In the genomic region with DNA sequence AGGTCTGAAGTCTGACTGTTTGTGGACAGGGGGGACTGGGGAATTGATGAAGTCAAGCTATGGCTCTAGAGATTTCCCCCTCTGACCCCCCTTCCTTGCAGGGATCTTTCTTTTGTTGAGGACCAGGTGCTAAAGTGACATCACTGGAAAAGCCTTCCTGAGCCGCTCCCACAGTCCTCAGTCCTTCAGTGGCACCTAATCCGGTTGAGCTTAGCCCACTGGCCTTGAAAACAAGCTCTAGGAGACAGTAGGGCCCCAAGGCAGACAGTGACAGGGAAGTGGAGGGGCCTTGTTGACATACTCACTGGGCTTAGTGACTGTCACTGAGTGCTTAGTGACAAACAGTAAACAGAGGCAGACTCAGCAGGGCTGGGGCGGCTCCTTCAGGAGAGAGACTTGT, we compare ENCODE assay signal across 30 mouse cellular contexts. TPM values are rescaled to one million over a fixed set of nuclear protein-coding genes. Genes with fewer than 3 reads are reported as not detected.
A peak's percentile ranks its signal among the peaks of the same experiment; 100 is the strongest.
DNase-seq lines count a peak whose midpoint lies in the region.
"Had no signal": no experiment of that assay in that cellular context is flagged by ENCODE, and none has a peak within 500 bp of the region (broad histone marks: within the 10 kb centered on the region; RNA-seq: fewer than 3 reads in every experiment).

A gene (plus strand): TSS at position 366 of the 400 bp plus-strand sequence.

- H3K36me3 ChIP-seq in heart, embryonic 10.5 days, result no peaks in the 10 kb centered on the region
- H3K36me3 ChIP-seq: embryonic facial prominence, embryonic 15.5 days; heart, embryonic 12.5 days; heart, embryonic 15.5 days; hindbrain, embryonic 10.5 days; hindbrain, embryonic 13.5 days had no signal

- peaks cover 13% of the 10 kb centered on the region for H3K4me1 ChIP-seq in heart, embryonic 10.5 days
- H3K4me1 ChIP-seq: forebrain, embryonic 13.5 days had no signal

- no peaks in the 10 kb centered on the region for H3K27me3 ChIP-seq in heart, embryonic 10.5 days (ENCODE audit: insufficient read depth, poor library complexity, severe bottlenecking)
- H3K27me3 ChIP-seq: embryonic facial prominence, embryonic 15.5 days; forebrain, embryonic 13.5 days; heart, embryonic 12.5 days; heart, embryonic 15.5 days; hindbrain, embryonic 13.5 days had no signal

- DNase-seq in heart, embryonic 10.5 days (ENCODE audit: low spot score), result no peak
- no peak for DNase-seq in heart, adult 11 months
- peak; percentile 1 for DNase-seq in right cerebral cortex, postnatal 25 days
- no peak for DNase-seq in right cerebral cortex, postnatal 36 days (ENCODE audit: low spot score in 2 of 2)
- peak; percentile 30 for DNase-seq in retina, embryonic 14.5 days (ENCODE audit: low spot score)
- DNase-seq in kidney, adult 8-10 months, result no peak
- no peak for DNase-seq in left cerebral cortex, postnatal 14 days (ENCODE audit: low spot score in 2 of 2)
- DNase-seq: adrenal gland, adult 8-10 months; adrenal gland, postnatal 25 days; cerebellum, adult 11-12 months; cerebellum, adult 8-10 months; cerebellum, postnatal 10 days; cerebellum, postnatal 36 days; embryo, embryonic 11 days; gastrocnemius, postnatal 10 days; gastrocnemius, postnatal 36 days; heart, postnatal 10 days; heart, postnatal 36 days had no signal

- H3K9me3 ChIP-seq in heart, embryonic 10.5 days, result no peaks in the 10 kb centered on the region
- H3K9me3 ChIP-seq: embryonic facial prominence, embryonic 15.5 days; forebrain, embryonic 13.5 days; heart, embryonic 12.5 days; heart, embryonic 15.5 days; hindbrain, embryonic 10.5 days; hindbrain, embryonic 13.5 days had no signal

- no peak within 1 kb of the TSS for H3K4me3 ChIP-seq in heart, embryonic 10.5 days
- H3K4me3 ChIP-seq: embryonic facial prominence, embryonic 15.5 days; forebrain, embryonic 13.5 days; heart, embryonic 12.5 days; heart, embryonic 15.5 days; hindbrain, embryonic 10.5 days; hindbrain, embryonic 13.5 days had no signal

- WGBS in heart, embryonic 10.5 days, result 30% methylated on average over 3 of the region's 3 CpGs

- intact Hi-C loops in left cerebral cortex, postnatal 14 days (cut with DNase I), result no loop called here

- 0 out of 2 replicates have a peak within 1 kb of the TSS, but pooled peaks have one; percentile 6 for H3K27ac ChIP-seq in heart, embryonic 10.5 days
- H3K27ac ChIP-seq: embryonic facial prominence, embryonic 15.5 days; forebrain, embryonic 13.5 days; heart, embryonic 15.5 days; hindbrain, embryonic 10.5 days; hindbrain, embryonic 13.5 days had no signal

RNA-seq across cellular contexts. Expression of the gene that starts here (rescaled TPM):
- 0.05 and 0.09 TPM in 2 replicates for polyA plus RNA-seq in heart, embryonic 10.5 days (2016; fragmentation: Nextera tagmentation; extraction: Ambion mirVana)
- total RNA-seq in left cerebral cortex, postnatal 14 days (2021), result 1 to 10 TPM; 1.2 to 1.6 TPM
- total RNA-seq: adrenal gland, postnatal 25 days; ES-E14; gastrocnemius, postnatal 36 days; granulocyte monocyte progenitor cell, adult 5-6 weeks; heart, postnatal 10 days; heart, postnatal 36 days had no signal
- polyA plus RNA-seq: activated CD4-positive, CD25-positive, alpha-beta regulatory T cell, adult 4 months; C2C12; CD4-positive, CD25-positive, alpha-beta regulatory T cell, adult 4 months; forebrain, embryonic 13.5 days; forebrain, embryonic 16.5 days; hindbrain, embryonic 13.5 days had no signal

Comparison
In these comparisons a context has a peak if more than half of its experiments do, and no peak if none do; other contexts are left out.
1. DNase-seq: peak in right cerebral cortex, postnatal 25 days (single experiment) and retina, embryonic 14.5 days (single experiment); none in heart, embryonic 10.5 days (single experiment), heart, adult 11 months (single experiment), right cerebral cortex, postnatal 36 days (0 of 2), kidney, adult 8-10 months (0 of 2) and left cerebral cortex, postnatal 14 days (0 of 2).